Mouse (Mus musculus): ENCODE data around the gene Lrfn2.

DNA sequence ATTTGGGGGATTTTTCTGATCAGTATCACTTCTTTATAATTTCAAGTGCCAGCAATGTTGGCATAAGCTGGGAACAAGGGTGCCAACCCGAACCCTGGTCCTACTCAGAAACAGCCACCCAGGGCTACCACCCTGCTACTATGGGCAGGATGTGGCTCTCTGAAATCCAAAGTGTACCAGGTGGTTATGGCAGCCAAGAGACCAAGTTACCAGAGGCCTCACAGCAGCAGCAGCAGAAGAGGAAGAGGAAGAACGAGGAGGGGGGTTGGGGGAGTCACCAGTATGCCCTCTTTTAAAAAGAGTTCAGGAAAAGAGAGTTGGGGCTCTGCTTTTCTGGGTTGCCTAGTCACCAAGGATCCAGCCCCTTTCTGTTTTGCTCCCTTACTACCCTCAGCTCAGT is 147.5 kb downstream of the Lrfn2 start:
- TF ChIP-seq CTCF (IDR thresholded peaks at IDR 0.05; ENCODE audit: extremely low read depth, insufficient read depth, low read length) (no peak), POLR2A (IDR thresholded peaks at IDR 0.05; ENCODE audit: extremely low read depth, insufficient read depth, low read length) (no peak)

All from cortical plate, adult 2 months (tissue).